Mouse (Mus musculus): ENCODE results near the gene Adam19.

Gene Adam19

GRCm38 (mm10) chr11:46073850-46074688, 18.3 kb downstream of the Adam19 start:
- no peak for DNase-seq (ENCODE audit: low spot score)

GRCm38 (mm10) chr11:46075507-46075906, 19.7 kb downstream of the Adam19 start:
- DNase-seq (ENCODE audit: low spot score): no peak

- DNase-seq (ENCODE audit: low spot score): no peak
These were observed 20.8 kb downstream of the Adam19 start for GRCm38 (mm10) chr11:46076442-46077158.

GRCm38 (mm10) chr11:46077304-46077703, 21.5 kb downstream of the Adam19 start:
- no peak for DNase-seq (ENCODE audit: low spot score)

- DNase-seq (ENCODE audit: low spot score): no peak
These were observed 22.1 kb downstream of the Adam19 start for GRCm38 (mm10) chr11:46077732-46078375.

- DNase-seq (ENCODE audit: low spot score): no peak
These were observed 25.3 kb downstream of the Adam19 start for GRCm38 (mm10) chr11:46081075-46081474.

GRCm38 (mm10) chr11:46083405-46083804, 27.6 kb downstream of the Adam19 start:
- no peak for DNase-seq (ENCODE audit: low spot score)

- DNase-seq (ENCODE audit: low spot score): no peak
These were observed 28.1 kb downstream of the Adam19 start for GRCm38 (mm10) chr11:46083835-46084444.

GRCm38 (mm10) chr11:46084568-46084967, 28.8 kb downstream of the Adam19 start:
- no peak for DNase-seq (ENCODE audit: low spot score)

GRCm38 (mm10) chr11:46085398-46086163, 29.8 kb downstream of the Adam19 start:
- DNase-seq (ENCODE audit: low spot score): no peak

- DNase-seq (ENCODE audit: low spot score): no peak
These were observed 30.7 kb downstream of the Adam19 start for GRCm38 (mm10) chr11:46086446-46086845.

- no peak for DNase-seq (ENCODE audit: low spot score)
These were observed 33.4 kb downstream of the Adam19 start for GRCm38 (mm10) chr11:46089081-46089713.

- no peak for DNase-seq (ENCODE audit: low spot score)
These were observed 34.4 kb downstream of the Adam19 start for GRCm38 (mm10) chr11:46090036-46090725.

GRCm38 (mm10) chr11:46090951-46091667, 35.3 kb downstream of the Adam19 start:
- no peak for DNase-seq (ENCODE audit: low spot score)

- DNase-seq (ENCODE audit: low spot score): no peak
These were observed 36.3 kb downstream of the Adam19 start for GRCm38 (mm10) chr11:46092121-46092520.

- no peak for DNase-seq (ENCODE audit: low spot score)
These were observed 39.9 kb downstream of the Adam19 start for GRCm38 (mm10) chr11:46095477-46096264.

GRCm38 (mm10) chr11:46096265-46096649, 40.5 kb downstream of the Adam19 start:
- DNase-seq (ENCODE audit: low spot score): no peak

- no peak for DNase-seq (ENCODE audit: low spot score)
These were observed 41.3 kb downstream of the Adam19 start for GRCm38 (mm10) chr11:46097062-46097461.

GRCm38 (mm10) chr11:46102107-46102506, 46.3 kb downstream of the Adam19 start:
- DNase-seq (ENCODE audit: low spot score): no peak
